Mouse (Mus musculus) ES-E14 (cell line): ENCODE results near the gene Fbxl17.

ENCODE experiments used
- CHD2 ChIP-seq: IDR thresholded peaks from 2 replicates; pipeline ENCODE4 v1.6.1; 2014; ENCODE audit warnings: mild to moderate bottlenecking, low read depth, low read length, inconsistent platforms
- MAFK ChIP-seq: IDR thresholded peaks from 2 replicates; pipeline ENCODE4 v1.6.1; 2014; ENCODE audit warnings: mild to moderate bottlenecking, low read depth, low read length, inconsistent platforms; ENCODE audit not compliant: insufficient read depth
- ZC3H11A ChIP-seq: IDR thresholded peaks from 2 replicates; pipeline ENCODE4 v1.6.1; 2012; ENCODE audit warnings: low read depth, mild to moderate bottlenecking, inconsistent platforms, low read length, borderline replicate concordance
- ZNF384 ChIP-seq: IDR thresholded peaks from 2 replicates; pipeline ENCODE4 v1.6.1; 2012; ENCODE audit warnings: low read depth, low read length, inconsistent platforms

DNA sequence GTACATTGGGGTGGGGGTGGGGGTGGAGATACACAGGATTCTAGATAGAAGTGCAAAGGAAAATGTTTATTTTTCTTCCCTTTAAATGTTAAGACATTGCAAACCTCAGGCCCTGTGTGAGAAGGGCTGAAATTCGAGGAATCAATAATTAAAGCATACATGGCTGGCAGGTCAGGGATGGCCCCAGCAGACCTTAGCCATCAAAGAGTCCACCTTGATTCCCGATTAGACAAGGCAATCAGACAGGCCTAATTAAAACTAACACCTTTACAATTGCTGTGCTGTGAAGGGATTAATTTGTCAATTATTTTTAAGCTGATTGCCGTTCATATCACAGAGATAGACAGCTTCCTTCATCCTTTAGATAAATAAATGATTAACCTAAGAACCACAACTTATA is 439.0 kb downstream of the Fbxl17 start:
- TF ChIP-seq ZNF384, result no peak
- TF ChIP-seq ZC3H11A, result no peak
- no peak for TF ChIP-seq MAFK
- no peak for TF ChIP-seq CHD2
